Mouse (Mus musculus): ENCODE measurements around the gene Trhr2.

- TF ChIP-seq CTCF (IDR thresholded peaks at IDR 0.05; ENCODE audit: low read depth) (no peak), EP300 (IDR thresholded peaks at IDR 0.05; ENCODE audit: low read depth) (no peak)
These were observed 24.8 kb downstream of the Trhr2 start for GRCm38 (mm10) chr8:122335638-122336250.
